Mouse (Mus musculus): ENCODE measurements around the gene Hbs1l.

- TF ChIP-seq CTCF (IDR thresholded peaks at IDR 0.05; ENCODE audit: borderline replicate concordance, insufficient read depth, low read depth, low read length) (no peak), POLR2A (IDR thresholded peaks at IDR 0.05; ENCODE audit: borderline replicate concordance, insufficient read depth, low read length) (no peak)
Observed at GRCm38 (mm10) chr10:21353890-21354289, 58.1 kb downstream of the Hbs1l start.
